Mouse (Mus musculus) kidney, adult 2 months (tissue): ENCODE measurements around the gene Wdr82. TPM values are rescaled to one million over a fixed set of nuclear protein-coding genes. Genes with fewer than 3 reads are reported as not detected.

Source experiments
- DNase-seq: peaks from one replicate; pipeline ENCODE4 v3.0.0; 2021
- H3K27ac ChIP-seq: fragments of 200-500 bp; 2 replicates; pipeline ENCODE4 v1.5.1; 2012; ENCODE audit warnings: low read depth, low read length, control low read depth, inconsistent platforms; ENCODE audit not compliant: insufficient read depth
- H3K27me3 ChIP-seq: fragments of 200-500 bp; replicated peaks from 2 replicates; pipeline ENCODE4 v1.6.1; 2012; ENCODE audit warnings: mild to moderate bottlenecking, moderate library complexity, low read length, inconsistent platforms; ENCODE audit not compliant: control insufficient read depth, insufficient read depth
- H3K36me3 ChIP-seq: fragments of 200-500 bp; 2 replicates; pipeline ENCODE4 v1.6.1; 2012; ENCODE audit warnings: mild to moderate bottlenecking, moderate library complexity, low read length, inconsistent platforms; ENCODE audit not compliant: control insufficient read depth, insufficient read depth
- H3K4me1 ChIP-seq: fragments of 200-500 bp; 2 replicates; pipeline ENCODE4 v1.6.1; 2011; ENCODE audit warnings: low read length; ENCODE audit not compliant: control insufficient read depth, insufficient read depth
- H3K4me3 ChIP-seq: fragments of 200-500 bp; 2 replicates; pipeline ENCODE4 v1.5.1; 2011; ENCODE audit warnings: mild to moderate bottlenecking, low read depth, low read length, control low read depth; ENCODE audit not compliant: insufficient read depth
- CTCF ChIP-seq: fragments of 200-500 bp; conservative IDR thresholded peaks from 2 replicates; pipeline ENCODE4 v1.5.1; 2011; ENCODE audit warnings: low read depth, mild to moderate bottlenecking, control low read depth, low read length, moderate library complexity, mixed read lengths; ENCODE audit not compliant: insufficient read depth, insufficient read length
- POLR2A ChIP-seq: fragments of 200-500 bp; IDR thresholded peaks from one replicate; pipeline ENCODE4 v1.6.1; 2011; ENCODE audit warnings: low read depth, low read length, control low read depth
- WGBS: fragments of 180-500 bp; shearing (Covaris S2); methylation state at CpG from one replicate; pipeline ENCODE4 v1.1.7; 2018; 5-methylcytosine and 5-hydroxymethylcytosine counted together
- polyA plus RNA-seq: library from polyadenylated mRNA; depleted of rRNA; stranded (reverse); fragments of >200 nt; gene quantifications from 2 replicates; pipeline ENCODE4 v1.2.3, GENCODE M21; 2012; rRNA removed

The Wdr82 gene
- polyA plus RNA-seq, result 37.6 and 38.9 TPM in 2 replicates

DNA sequence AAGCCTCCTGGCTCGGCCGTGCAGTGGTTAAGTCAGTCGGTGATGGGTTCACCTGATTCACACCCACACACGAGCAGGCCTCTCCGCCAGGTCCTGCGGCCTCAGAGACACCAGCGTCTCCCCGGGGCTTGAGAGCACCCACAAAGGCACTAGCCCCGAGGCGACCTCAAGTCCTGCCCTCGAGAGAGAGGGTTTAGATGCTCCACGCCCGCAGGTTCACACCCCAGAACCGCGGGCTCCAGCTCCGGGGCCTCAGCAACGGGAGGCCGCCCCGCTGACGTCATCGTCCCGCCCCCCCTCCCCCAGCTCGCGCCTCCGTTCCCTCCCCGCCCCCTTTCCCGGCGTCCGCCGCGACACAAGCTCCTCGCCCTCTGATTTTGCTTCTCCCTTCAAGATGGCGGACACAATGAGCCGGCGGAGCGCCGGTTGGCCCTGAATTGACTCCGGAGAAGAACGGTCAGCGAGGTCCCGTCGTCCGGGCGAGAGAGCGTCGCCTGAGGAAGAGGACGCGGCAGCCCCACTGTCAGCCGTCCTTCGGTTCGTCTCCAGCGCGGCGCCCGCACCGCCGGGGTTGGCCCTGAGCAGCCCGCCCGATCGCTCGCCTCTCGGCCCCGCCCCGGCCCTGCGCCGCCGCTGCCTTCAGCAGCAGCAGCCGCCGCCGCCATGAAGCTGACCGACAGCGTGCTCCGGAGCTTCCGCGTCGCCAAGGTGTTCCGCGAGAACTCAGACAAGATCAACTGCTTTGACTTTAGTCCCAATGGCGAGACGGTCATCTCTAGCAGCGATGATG is at the start of gene Wdr82:
TSS of gene Wdr82 (plus strand) at position 373 of the 790 bp plus-strand sequence.
- DNase-seq, result peak; percentile 95
- H3K36me3 ChIP-seq, result no peaks in the 10 kb centered on the region

DNA sequence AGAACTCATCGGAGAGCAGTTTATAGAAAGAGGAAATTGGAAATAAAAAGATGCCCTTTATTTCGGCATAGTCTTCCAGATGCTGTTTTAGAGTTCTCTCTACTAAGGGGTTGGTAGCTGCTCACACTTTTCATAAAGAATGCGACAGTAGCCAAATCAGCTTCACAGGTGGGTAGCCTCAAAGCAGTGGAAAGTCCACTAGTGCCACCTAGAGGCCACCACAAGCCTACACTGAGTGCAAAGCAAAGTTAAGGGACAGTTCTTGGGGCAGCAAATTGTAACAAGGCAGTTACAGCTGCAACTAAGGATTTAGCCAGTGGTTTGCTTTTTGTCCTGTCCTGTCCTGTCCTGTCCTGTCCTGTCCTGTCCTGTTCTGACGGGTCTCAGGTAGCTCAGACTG is 47.1 kb upstream of the Wdr82 start:
- TF ChIP-seq CTCF (peak; percentile 79), POLR2A (no peak)
- peak; percentile 52 for DNase-seq
- H3K4me3 ChIP-seq, result no peak overlapping the region
- WGBS, result 46% methylated on average over 4 of the region's 4 CpGs
- no peaks in the 10 kb centered on the region for H3K4me1 ChIP-seq
- H3K27me3 ChIP-seq, result no peaks in the 10 kb centered on the region
- H3K36me3 ChIP-seq, result no peaks in the 10 kb centered on the region
- H3K27ac ChIP-seq, result no peak overlapping the region

More for the DNA sequence above, at the start of gene Wdr82:
- Histone ChIP-seq H3K27me3 (no peaks in the 10 kb centered on the region), H3K27ac (peak within 1 kb of the TSS; percentile 94), H3K4me3 (peak within 1 kb of the TSS; percentile 80), H3K4me1 (peaks cover 20% of the 10 kb centered on the region)
- under 1% methylated on average over 81 of the region's 81 CpGs for WGBS
- peak; percentile 81 for TF ChIP-seq POLR2A
- no peak for TF ChIP-seq CTCF

DNA sequence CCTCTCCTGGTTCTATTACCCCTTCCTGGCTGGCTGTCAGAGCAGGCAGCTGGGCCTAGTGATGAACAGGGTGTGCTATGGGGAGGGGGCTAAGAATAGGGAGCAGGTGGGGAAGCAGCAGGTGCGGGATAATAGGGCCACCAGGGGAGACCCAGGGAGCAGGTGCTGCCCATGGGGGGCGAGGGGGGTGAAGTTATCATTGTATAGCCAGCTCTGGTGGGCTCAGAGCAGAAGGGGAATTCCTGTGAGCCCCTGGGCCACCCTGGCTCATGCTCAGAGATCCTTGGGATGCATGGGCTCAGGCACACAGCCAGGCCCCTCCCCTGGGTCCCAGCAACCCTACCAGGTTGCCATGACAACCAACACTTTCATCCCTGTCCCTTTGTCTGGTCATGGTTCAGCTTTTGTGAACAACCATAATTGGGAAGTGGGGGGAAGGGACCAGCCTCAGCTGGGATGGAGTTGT is 43.9 kb upstream of the Wdr82 start:
- TF ChIP-seq CTCF, result no peak
- no peak for TF ChIP-seq POLR2A
- no peaks in the 10 kb centered on the region for H3K4me1 ChIP-seq
- no peak overlapping the region for H3K4me3 ChIP-seq
- no peak overlapping the region for H3K27ac ChIP-seq
- no peaks in the 10 kb centered on the region for H3K27me3 ChIP-seq
- 73% methylated on average over 2 of the region's 2 CpGs for WGBS
- H3K36me3 ChIP-seq, result no peaks in the 10 kb centered on the region
- DNase-seq, result no peak

DNA sequence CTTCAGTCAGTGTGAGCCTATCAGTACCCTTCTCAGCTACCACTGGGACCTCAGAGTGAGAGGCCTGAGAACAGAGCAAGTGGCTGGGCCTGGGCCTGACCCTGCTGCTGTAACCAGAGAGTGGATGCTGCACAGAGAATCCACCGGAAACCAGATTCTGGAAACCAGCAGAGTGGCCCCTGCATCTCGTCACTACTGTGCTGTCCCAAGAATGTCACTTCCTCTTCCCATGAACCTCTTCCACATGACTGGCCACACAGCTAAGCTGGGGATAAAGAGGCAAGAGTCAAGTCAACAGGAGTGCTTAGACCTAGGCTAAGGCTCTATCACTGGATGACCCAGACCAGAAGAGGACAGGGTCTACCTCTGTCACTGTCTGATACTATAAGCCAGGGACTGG is 41.7 kb upstream of the Wdr82 start:
- DNase-seq, result no peak
- Histone ChIP-seq H3K27me3 (no peaks in the 10 kb centered on the region), H3K4me3 (no peak overlapping the region), H3K36me3 (no peaks in the 10 kb centered on the region), H3K27ac (no peak overlapping the region), H3K4me1 (no peaks in the 10 kb centered on the region)
- TF ChIP-seq POLR2A (no peak), CTCF (no peak)
- WGBS, result 76% methylated on average over 2 of the region's 2 CpGs

DNA sequence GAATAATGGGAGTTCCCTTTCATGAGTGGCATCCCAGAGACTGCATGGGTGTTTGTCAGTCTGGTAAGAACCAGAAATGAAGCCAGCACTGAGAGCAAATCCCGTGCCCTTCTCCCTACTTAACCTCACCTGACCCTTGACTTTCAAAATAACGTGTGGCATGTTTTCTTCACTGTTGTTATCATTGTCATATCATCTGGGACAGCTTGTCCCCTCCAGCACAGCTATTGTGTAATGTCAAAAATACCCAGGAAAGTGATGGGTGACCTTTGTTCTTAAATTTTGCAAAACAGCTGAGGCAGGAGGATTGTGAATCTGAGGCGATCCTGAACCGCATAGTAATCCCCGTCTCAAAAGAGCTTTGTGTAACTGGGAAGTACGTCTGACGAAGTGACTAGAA is 40.5 kb upstream of the Wdr82 start:
- WGBS, result 77% methylated on average over 7 of the region's 7 CpGs
- no peak for DNase-seq
- H3K27me3 ChIP-seq, result no peaks in the 10 kb centered on the region

DNA sequence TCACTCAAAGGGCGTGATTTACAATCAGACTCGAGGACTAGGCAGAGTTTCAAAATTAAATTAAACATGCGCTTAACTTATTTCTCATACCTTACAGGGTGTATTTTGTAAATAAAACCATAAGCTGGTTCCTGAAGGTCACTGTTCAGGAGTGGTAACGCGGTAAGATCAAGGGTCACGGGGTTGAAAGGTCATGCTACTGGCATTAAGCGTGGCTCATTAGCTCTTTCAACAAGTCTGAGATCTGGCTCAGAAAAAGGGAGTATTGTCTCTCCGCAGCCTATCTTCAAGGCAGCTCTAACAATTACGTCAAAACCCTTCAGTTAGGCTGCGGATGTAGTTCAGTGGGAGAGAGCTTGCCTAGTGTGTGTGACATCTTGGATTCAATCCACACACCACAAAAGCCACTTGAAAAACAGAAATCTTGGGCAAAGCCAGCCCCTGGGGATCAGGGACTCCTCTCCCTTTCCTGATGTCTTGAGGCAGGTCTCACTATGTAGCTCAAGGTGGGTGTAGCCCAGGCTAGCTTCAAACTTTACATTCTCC is 33.0 kb upstream of the Wdr82 start:
- WGBS, result 59% methylated on average over 10 of the region's 10 CpGs
- no peaks in the 10 kb centered on the region for H3K36me3 ChIP-seq
- no peaks in the 10 kb centered on the region for H3K27me3 ChIP-seq
- DNase-seq, result no peak
- no peaks in the 10 kb centered on the region for H3K4me1 ChIP-seq
- TF ChIP-seq POLR2A (no peak), CTCF (no peak)
- H3K4me3 ChIP-seq, result no peak overlapping the region
- no peak overlapping the region for H3K27ac ChIP-seq

More for the DNA sequence above, 40.5 kb upstream of the Wdr82 start:
- TF ChIP-seq POLR2A (no peak), CTCF (no peak)
- Histone ChIP-seq H3K4me1 (no peaks in the 10 kb centered on the region), H3K27ac (no peak overlapping the region), H3K36me3 (no peaks in the 10 kb centered on the region), H3K4me3 (no peak overlapping the region)

DNA sequence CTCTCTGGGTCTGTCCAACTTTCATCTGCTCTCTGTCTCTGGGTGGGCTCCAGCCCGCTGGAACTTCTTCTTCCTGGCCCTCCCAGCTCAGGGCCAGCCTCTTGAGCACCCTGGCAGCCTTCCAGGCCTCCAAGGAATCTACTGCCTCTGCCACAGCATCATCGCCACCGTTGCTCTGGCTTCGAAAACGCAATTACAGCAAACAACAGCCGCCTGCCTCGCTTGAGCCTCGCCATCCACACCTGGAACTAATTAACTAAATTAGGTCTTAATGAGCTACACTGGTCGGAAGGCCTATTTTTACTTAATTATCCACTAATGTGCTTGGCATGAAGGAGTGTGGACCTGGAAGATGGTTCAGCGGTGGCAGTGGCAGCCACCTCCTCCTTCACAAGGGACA is 31.0 kb upstream of the Wdr82 start:
- 26% methylated on average over 10 of the region's 10 CpGs for WGBS
- TF ChIP-seq CTCF, result no peak
- no peak for TF ChIP-seq POLR2A
- Histone ChIP-seq H3K36me3 (no peaks in the 10 kb centered on the region), H3K4me1 (no peaks in the 10 kb centered on the region), H3K27ac (no peak overlapping the region), H3K4me3 (no peak overlapping the region), H3K27me3 (no peaks in the 10 kb centered on the region)
- peak; percentile 16 for DNase-seq
